Mouse (Mus musculus) T-cell, adult 66 days (primary cell): ENCODE results near the gene N6amt1. TPM values are rescaled to one million over a fixed set of nuclear protein-coding genes. Genes with fewer than 3 reads are reported as not detected.

Source experiments
- total RNA-seq, 2 experiments: library from RNA; stranded (reverse); gene quantifications; 3 replicates in 1 of 2; 4 replicates in 1 of 2; pipeline ENCODE4 v1.2.4; 2023

Gene N6amt1
- 10 to 100 TPM; 20.9 to 21.5 TPM for total RNA-seq

DNA sequence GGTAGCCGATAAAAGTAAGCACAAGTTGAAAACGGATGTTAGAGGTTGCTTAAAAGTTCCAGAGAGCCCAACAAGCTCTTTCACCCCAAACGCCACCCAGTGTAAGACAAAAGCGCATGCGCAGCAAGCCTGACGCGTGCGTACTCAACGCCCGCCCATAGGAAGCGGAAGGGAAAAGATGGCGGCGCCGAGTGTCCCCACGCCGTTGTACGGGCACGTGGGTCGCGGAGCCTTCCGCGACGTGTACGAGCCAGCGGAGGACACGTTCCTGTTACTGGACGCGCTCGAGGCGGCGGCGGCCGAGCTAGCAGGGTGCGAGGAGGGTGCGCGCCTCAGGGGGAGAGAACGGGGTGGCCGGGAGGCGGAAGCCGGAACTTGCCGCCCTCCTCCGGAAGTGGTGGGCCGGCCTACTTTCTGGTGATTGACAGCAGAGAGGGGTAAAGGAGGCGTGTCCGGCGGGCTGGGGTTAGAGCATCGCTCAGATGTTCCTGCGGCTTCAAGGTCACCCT lies at the start of gene N6amt1:
Gene N6amt1 (plus strand): TSS at position 111 of the 509 bp plus-strand sequence.

Other genes with a start within 250 kb of the N6amt1 start
- 10 to 100 TPM; 48.7 to 53.6 TPM for gene Ltn1, start 78.4 kb downstream of the N6amt1 start, total RNA-seq
- gene Rwdd2b, start 86.4 kb downstream of the N6amt1 start, total RNA-seq = 1 to 10 TPM; 7.0 to 9.0 TPM
- 100 to 1,000 TPM; 108 to 137 TPM for gene Usp16, start 100.5 kb downstream of the N6amt1 start, total RNA-seq
- gene Cct8, start 141.7 kb downstream of the N6amt1 start, total RNA-seq = 100 to 1,000 TPM; 195 to 198 TPM
- gene Map3k7cl, start 199.1 kb downstream of the N6amt1 start, total RNA-seq = not detected